Mouse (Mus musculus): ENCODE measurements around the gene Sorcs2. TPM values are rescaled to one million over a fixed set of nuclear protein-coding genes. Genes with fewer than 3 reads are reported as not detected.

The Sorcs2 gene
- polyA plus RNA-seq, 1 experiment from 2014 or later: 6.0 TPM

DNA sequence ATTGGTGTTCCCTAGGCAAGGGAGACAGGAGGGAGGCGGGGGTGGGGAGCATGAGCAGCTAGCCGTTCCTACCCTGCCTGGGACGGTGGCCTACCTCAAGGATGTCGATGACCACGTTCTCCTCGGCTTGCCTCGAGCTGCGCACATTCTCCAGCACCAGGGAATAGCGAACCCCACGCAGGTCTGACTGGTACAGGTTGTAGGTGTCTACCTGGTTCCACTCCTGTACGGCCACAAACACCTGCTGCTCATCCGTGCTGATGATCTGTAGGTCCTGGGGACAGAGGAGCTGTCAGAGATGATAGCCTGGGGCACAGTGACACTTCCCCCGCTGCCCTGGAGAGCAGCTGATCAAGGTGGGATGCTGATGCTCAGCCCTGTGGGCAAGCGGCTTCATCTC lies 342.1 kb downstream of the Sorcs2 start:
- DNase-seq (ENCODE audit: low spot score) (no peak), ATAC-seq (ENCODE audit: low FRiP score) (no peak)
- Histone ChIP-seq H3K4me2 (replicated peaks; ENCODE audit: low read depth, low read length) (no peak overlapping the region), H3K9ac (ENCODE audit: low read depth, low read length) (no peak overlapping the region), H3K36me3 (ENCODE audit: control insufficient read depth, insufficient read depth, low read length) (no peaks in the 10 kb centered on the region), H3K4me1 (replicated peaks; ENCODE audit: control insufficient read depth, insufficient read depth, low read length) (no peaks in the 10 kb centered on the region), H3K4me3 (ENCODE audit: low read depth, low read length) (no peak overlapping the region), H3K9me3 (ENCODE audit: control insufficient read depth, low read length) (no peaks in the 10 kb centered on the region), H3K27me3 (ENCODE audit: control insufficient read depth, insufficient read depth, low read length) (no peaks in the 10 kb centered on the region), H3K27ac (ENCODE audit: low read depth, low read length) (no peak overlapping the region)
- WGBS: 90% methylated on average over 14 of the region's 14 CpGs

GRCm38 (mm10) chr5:36054498-36054897 lies 343.4 kb downstream of the Sorcs2 start:
- Histone ChIP-seq H3K27me3 (ENCODE audit: control insufficient read depth, insufficient read depth, low read length) (no peaks in the 10 kb centered on the region), H3K4me3 (ENCODE audit: low read depth, low read length) (no peak overlapping the region), H3K36me3 (ENCODE audit: control insufficient read depth, insufficient read depth, low read length) (no peaks in the 10 kb centered on the region), H3K4me2 (replicated peaks; ENCODE audit: low read depth, low read length) (no peak overlapping the region), H3K4me1 (replicated peaks; ENCODE audit: control insufficient read depth, insufficient read depth, low read length) (no peaks in the 10 kb centered on the region), H3K9ac (ENCODE audit: low read depth, low read length) (no peak overlapping the region), H3K27ac (ENCODE audit: low read depth, low read length) (no peak overlapping the region), H3K9me3 (ENCODE audit: control insufficient read depth, low read length) (no peaks in the 10 kb centered on the region)
- 64% methylated on average over 3 of the region's 3 CpGs for WGBS
- DNase-seq (ENCODE audit: low spot score) (peak; percentile 50), ATAC-seq (ENCODE audit: low FRiP score) (peak; percentile 22; the same call in 1 of the 2 replicates)

GRCm38 (mm10) chr5:36043154-36043553 lies 354.8 kb downstream of the Sorcs2 start:
- H3K27ac ChIP-seq (ENCODE audit: low read depth, low read length): no peak overlapping the region
- no peak overlapping the region for H3K9ac ChIP-seq (ENCODE audit: low read depth, low read length)
- no peaks in the 10 kb centered on the region for H3K4me1 ChIP-seq (replicated peaks; ENCODE audit: control insufficient read depth, insufficient read depth, low read length)
- 93% methylated on average over 2 of the region's 2 CpGs for WGBS
- ATAC-seq (ENCODE audit: low FRiP score) (no peak), DNase-seq (ENCODE audit: low spot score) (no peak)
- no peaks in the 10 kb centered on the region for H3K27me3 ChIP-seq (ENCODE audit: control insufficient read depth, insufficient read depth, low read length)
- H3K9me3 ChIP-seq (ENCODE audit: control insufficient read depth, low read length): no peaks in the 10 kb centered on the region
- H3K4me2 ChIP-seq (replicated peaks; ENCODE audit: low read depth, low read length): no peak overlapping the region
- no peaks in the 10 kb centered on the region for H3K36me3 ChIP-seq (ENCODE audit: control insufficient read depth, insufficient read depth, low read length)
- H3K4me3 ChIP-seq (ENCODE audit: low read depth, low read length): no peak overlapping the region

DNA sequence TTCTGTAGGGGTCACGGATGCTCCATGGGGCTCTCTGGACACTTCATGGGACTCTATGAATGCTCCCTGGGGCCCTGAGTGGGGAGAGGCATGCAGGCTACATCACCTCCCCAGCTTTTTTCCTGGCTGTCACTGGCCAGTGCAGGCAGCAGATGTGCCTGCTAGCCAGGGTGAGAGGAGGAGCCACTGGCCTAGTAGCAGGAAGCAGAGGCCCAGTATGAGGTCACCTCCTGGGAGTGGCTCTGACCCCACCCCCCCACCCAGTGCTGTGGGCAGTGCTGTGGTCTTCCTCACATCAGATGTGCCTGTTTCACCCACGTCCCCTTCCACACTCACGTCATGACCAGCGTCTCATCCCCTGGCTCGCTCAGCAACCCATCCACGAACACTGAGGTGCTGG lies 356.2 kb downstream of the Sorcs2 start:
- 92% methylated on average over 6 of the region's 6 CpGs for WGBS
- ATAC-seq (ENCODE audit: low FRiP score) (no peak), DNase-seq (ENCODE audit: low spot score) (no peak)
- Histone ChIP-seq H3K4me3 (ENCODE audit: low read depth, low read length) (no peak overlapping the region), H3K27ac (ENCODE audit: low read depth, low read length) (no peak overlapping the region), H3K9me3 (ENCODE audit: control insufficient read depth, low read length) (no peaks in the 10 kb centered on the region), H3K4me1 (replicated peaks; ENCODE audit: control insufficient read depth, insufficient read depth, low read length) (no peaks in the 10 kb centered on the region), H3K27me3 (ENCODE audit: control insufficient read depth, insufficient read depth, low read length) (no peaks in the 10 kb centered on the region), H3K36me3 (ENCODE audit: control insufficient read depth, insufficient read depth, low read length) (no peaks in the 10 kb centered on the region), H3K9ac (ENCODE audit: low read depth, low read length) (no peak overlapping the region), H3K4me2 (replicated peaks; ENCODE audit: low read depth, low read length) (no peak overlapping the region)

GRCm38 (mm10) chr5:36041236-36041562 lies 356.7 kb downstream of the Sorcs2 start:
- Histone ChIP-seq H3K27me3 (ENCODE audit: control insufficient read depth, insufficient read depth, low read length) (no peaks in the 10 kb centered on the region), H3K4me1 (replicated peaks; ENCODE audit: control insufficient read depth, insufficient read depth, low read length) (no peaks in the 10 kb centered on the region), H3K9ac (ENCODE audit: low read depth, low read length) (no peak overlapping the region), H3K4me3 (ENCODE audit: low read depth, low read length) (no peak overlapping the region), H3K36me3 (ENCODE audit: control insufficient read depth, insufficient read depth, low read length) (no peaks in the 10 kb centered on the region), H3K4me2 (replicated peaks; ENCODE audit: low read depth, low read length) (no peak overlapping the region), H3K9me3 (ENCODE audit: control insufficient read depth, low read length) (no peaks in the 10 kb centered on the region), H3K27ac (ENCODE audit: low read depth, low read length) (no peak overlapping the region)
- no peak for DNase-seq (ENCODE audit: low spot score)
- no peak for ATAC-seq (ENCODE audit: low FRiP score)

DNA sequence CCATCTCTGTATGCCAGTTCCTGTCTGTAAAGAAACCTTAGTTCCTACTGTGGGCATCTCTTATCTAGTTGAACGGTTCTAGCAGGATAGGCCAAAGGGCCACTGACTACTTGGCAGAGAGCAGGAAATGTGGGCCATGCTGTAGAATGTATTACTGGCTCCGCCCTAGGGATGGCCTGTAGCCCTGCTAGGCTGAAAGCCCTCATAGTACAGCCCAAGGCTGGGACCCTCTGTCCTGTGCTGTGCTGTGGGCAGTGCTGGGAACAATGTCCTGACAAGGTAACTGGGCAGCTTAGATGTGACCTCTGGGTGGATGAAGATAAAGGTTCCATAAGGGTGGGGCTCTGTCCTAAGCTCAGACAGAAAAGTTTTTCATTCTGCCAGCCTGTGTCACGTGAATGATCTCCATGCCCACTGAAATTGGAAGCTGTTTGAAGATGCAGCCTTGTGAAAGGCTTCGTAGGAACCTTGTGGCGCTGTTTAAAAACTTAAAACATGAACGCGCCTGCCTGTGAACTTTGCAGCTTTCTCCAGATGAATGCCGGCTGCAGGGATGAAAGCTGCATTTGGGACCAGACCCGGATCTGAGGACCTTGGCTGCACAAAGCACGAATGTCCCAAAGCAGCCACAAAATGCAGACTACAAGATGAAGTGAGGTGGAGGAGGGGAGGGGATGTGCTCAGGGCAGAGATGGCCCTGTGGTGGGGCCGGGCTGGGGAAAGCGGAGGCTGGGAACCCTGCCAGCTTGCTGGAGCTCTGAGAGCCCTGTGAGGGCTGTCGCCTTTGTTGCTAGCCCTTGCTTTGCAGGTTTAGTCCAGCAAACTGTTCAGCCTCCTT lies 357.3 kb downstream of the Sorcs2 start:
- Histone ChIP-seq H3K4me2 (replicated peaks; ENCODE audit: low read depth, low read length) (no peak overlapping the region), H3K27me3 (ENCODE audit: control insufficient read depth, insufficient read depth, low read length) (no peaks in the 10 kb centered on the region), H3K9ac (ENCODE audit: low read depth, low read length) (no peak overlapping the region), H3K4me1 (replicated peaks; ENCODE audit: control insufficient read depth, insufficient read depth, low read length) (no peaks in the 10 kb centered on the region), H3K9me3 (ENCODE audit: control insufficient read depth, low read length) (no peaks in the 10 kb centered on the region), H3K27ac (ENCODE audit: low read depth, low read length) (no peak overlapping the region), H3K36me3 (ENCODE audit: control insufficient read depth, insufficient read depth, low read length) (no peaks in the 10 kb centered on the region), H3K4me3 (ENCODE audit: low read depth, low read length) (no peak overlapping the region)
- 79% methylated on average over 13 of the region's 13 CpGs for WGBS
- ATAC-seq (ENCODE audit: low FRiP score) (no peak), DNase-seq (ENCODE audit: low spot score) (no peak)

GRCm38 (mm10) chr5:36039596-36039995 lies 358.3 kb downstream of the Sorcs2 start:
- no peak overlapping the region for H3K27ac ChIP-seq (ENCODE audit: low read depth, low read length)
- 93% methylated on average over 5 of the region's 5 CpGs for WGBS
- no peak overlapping the region for H3K9ac ChIP-seq (ENCODE audit: low read depth, low read length)
- ATAC-seq (ENCODE audit: low FRiP score): no peak
- no peak overlapping the region for H3K4me2 ChIP-seq (replicated peaks; ENCODE audit: low read depth, low read length)
- H3K36me3 ChIP-seq (ENCODE audit: control insufficient read depth, insufficient read depth, low read length): no peaks in the 10 kb centered on the region
- no peak overlapping the region for H3K4me3 ChIP-seq (ENCODE audit: low read depth, low read length)
- no peaks in the 10 kb centered on the region for H3K4me1 ChIP-seq (replicated peaks; ENCODE audit: control insufficient read depth, insufficient read depth, low read length)
- H3K9me3 ChIP-seq (ENCODE audit: control insufficient read depth, low read length): no peaks in the 10 kb centered on the region
- no peaks in the 10 kb centered on the region for H3K27me3 ChIP-seq (ENCODE audit: control insufficient read depth, insufficient read depth, low read length)
- no peak for DNase-seq (ENCODE audit: low spot score)

- DNase-seq (ENCODE audit: low spot score): peak; percentile 85
- H3K4me1 ChIP-seq (replicated peaks; ENCODE audit: control insufficient read depth, insufficient read depth, low read length): no peaks in the 10 kb centered on the region
- peak; percentile 47; the same call in 1 of the 2 replicates for ATAC-seq (ENCODE audit: low FRiP score)
- no peak overlapping the region for H3K4me2 ChIP-seq (replicated peaks; ENCODE audit: low read depth, low read length)
- no peak overlapping the region for H3K27ac ChIP-seq (ENCODE audit: low read depth, low read length)
- no peak overlapping the region for H3K4me3 ChIP-seq (ENCODE audit: low read depth, low read length)
- H3K27me3 ChIP-seq (ENCODE audit: control insufficient read depth, insufficient read depth, low read length): no peaks in the 10 kb centered on the region
- 48% methylated on average over 8 of the region's 8 CpGs for WGBS
- no peaks in the 10 kb centered on the region for H3K36me3 ChIP-seq (ENCODE audit: control insufficient read depth, insufficient read depth, low read length)
- no peak overlapping the region for H3K9ac ChIP-seq (ENCODE audit: low read depth, low read length)
- H3K9me3 ChIP-seq (ENCODE audit: control insufficient read depth, low read length): no peaks in the 10 kb centered on the region
Measured at GRCm38 (mm10) chr5:36033531-36034426, 364.2 kb downstream of the Sorcs2 start.
